Mouse (Mus musculus) midbrain, embryonic 14.5 days (tissue): ENCODE data around the gene Anapc5. TPM values are rescaled to one million over a fixed set of nuclear protein-coding genes. Genes with fewer than 3 reads are reported as not detected.

ENCODE experiments used
- ATAC-seq: fragments of 200-750 bp; cut with Nextera tagmentation; 2 replicates; pipeline ENCODE4 v1.8.0; 2017; ENCODE audit warnings: moderate number of reproducible peaks, moderate library complexity; ENCODE audit not compliant: low FRiP score, low TSS enrichment
- DNase-seq: peaks from one replicate; pipeline ENCODE4 v3.0.0-alpha.2; 2015
- H3K27ac ChIP-seq: fragments of 300-500 bp; sonication (generic); replicated peaks from 2 replicates; pipeline ENCODE4 v1.5.1; 2014; ENCODE audit warnings: mild to moderate bottlenecking, low read depth, low read length, moderate library complexity
- H3K27me3 ChIP-seq: fragments of 300-500 bp; sonication (generic); 2 replicates; pipeline ENCODE4 v1.6.1; 2014; ENCODE audit warnings: low read length, control low read depth, mixed read lengths; ENCODE audit not compliant: control insufficient read depth, insufficient read depth
- H3K36me3 ChIP-seq: fragments of 300-500 bp; sonication (generic); 2 replicates; pipeline ENCODE4 v1.6.1; 2014; ENCODE audit warnings: low read length, control low read depth; ENCODE audit not compliant: control insufficient read depth, insufficient read depth
- H3K4me1 ChIP-seq: fragments of 300-500 bp; sonication (generic); 2 replicates; pipeline ENCODE4 v1.6.1; 2014; ENCODE audit warnings: mild to moderate bottlenecking, antibody characterized with exemption, low read length, control low read depth; ENCODE audit not compliant: control insufficient read depth, insufficient read depth
- H3K4me2 ChIP-seq: fragments of 300-500 bp; sonication (generic); 2 replicates; pipeline ENCODE4 v1.6.1; 2014; ENCODE audit warnings: mild to moderate bottlenecking, low read length, moderate library complexity
- H3K4me3 ChIP-seq: fragments of 300-500 bp; sonication (generic); replicated peaks from 2 replicates; pipeline ENCODE4 v1.5.1; 2014; ENCODE audit warnings: low read depth, low read length
- H3K9ac ChIP-seq: fragments of 300-500 bp; sonication (generic); replicated peaks from 2 replicates; pipeline ENCODE4 v1.6.1; 2014; ENCODE audit warnings: mild to moderate bottlenecking, low read length, moderate library complexity
- H3K9me3 ChIP-seq: fragments of 300-500 bp; sonication (generic); 2 replicates; pipeline ENCODE4 v1.6.1; 2016; ENCODE audit warnings: low read length, control low read depth, mixed read lengths; ENCODE audit not compliant: control insufficient read depth
- WGBS: fragments of 180-500 bp; shearing (Covaris S2); extraction: QIAGEN DNeasy Blood & Tissue Kit; methylation state at CpG from one replicate; pipeline ENCODE4 v1.1.7; 2014; 5-methylcytosine and 5-hydroxymethylcytosine counted together
- polyA plus RNA-seq: library from polyadenylated mRNA; unstranded; fragments of >200 nt; fragmentation: Nextera tagmentation; extraction: Ambion mirVana; gene quantifications from 2 replicates; pipeline ENCODE4 v1.2.1, GENCODE M21; 2014

The Anapc5 gene
- polyA plus RNA-seq, 1 experiment from 2014 or later = 535 TPM

GRCm38 (mm10) chr5:122805503-122805902, 15.6 kb downstream of the Anapc5 start:
- no peaks in the 10 kb centered on the region for H3K4me1 ChIP-seq
- DNase-seq = no peak
- H3K9ac ChIP-seq = no peak overlapping the region
- no peaks in the 10 kb centered on the region for H3K27me3 ChIP-seq
- WGBS = 75% methylated on average over 3 of the region's 3 CpGs
- no peak overlapping the region for H3K4me2 ChIP-seq
- no peaks in the 10 kb centered on the region for H3K9me3 ChIP-seq
- ATAC-seq = no peak
- peaks cover 96% of the 10 kb centered on the region for H3K36me3 ChIP-seq
- H3K4me3 ChIP-seq = no peak overlapping the region
- H3K27ac ChIP-seq = no peak overlapping the region

- peaks cover 99% of the 10 kb centered on the region for H3K36me3 ChIP-seq
- H3K27ac ChIP-seq = no peak overlapping the region
- H3K4me2 ChIP-seq = no peak overlapping the region
- H3K4me3 ChIP-seq = no peak overlapping the region
- no peak overlapping the region for H3K9ac ChIP-seq
- WGBS = 91% methylated on average over 9 of the region's 9 CpGs
- H3K9me3 ChIP-seq = no peaks in the 10 kb centered on the region
- DNase-seq (no peak), ATAC-seq (no peak)
- H3K4me1 ChIP-seq = no peaks in the 10 kb centered on the region
- H3K27me3 ChIP-seq = no peaks in the 10 kb centered on the region
Observed at GRCm38 (mm10) chr5:122802706-122803105, 18.4 kb downstream of the Anapc5 start.

GRCm38 (mm10) chr5:122801684-122802083, 19.5 kb downstream of the Anapc5 start:
- Histone ChIP-seq H3K9ac (no peak overlapping the region), H3K4me1 (no peaks in the 10 kb centered on the region), H3K9me3 (no peaks in the 10 kb centered on the region), H3K27me3 (no peaks in the 10 kb centered on the region), H3K4me2 (no peak overlapping the region), H3K27ac (no peak overlapping the region), H3K36me3 (peaks cover 96% of the 10 kb centered on the region), H3K4me3 (no peak overlapping the region)
- no peak for DNase-seq
- WGBS = 97% methylated on average over 8 of the region's 8 CpGs
- ATAC-seq = no peak

GRCm38 (mm10) chr5:122800345-122801010, 20.7 kb downstream of the Anapc5 start:
- H3K36me3 ChIP-seq = peaks cover 93% of the 10 kb centered on the region
- DNase-seq = no peak
- H3K4me1 ChIP-seq = no peaks in the 10 kb centered on the region
- no peak overlapping the region for H3K4me3 ChIP-seq
- H3K27me3 ChIP-seq = no peaks in the 10 kb centered on the region
- H3K27ac ChIP-seq = no peak overlapping the region
- no peak overlapping the region for H3K4me2 ChIP-seq
- no peak for ATAC-seq
- no peaks in the 10 kb centered on the region for H3K9me3 ChIP-seq
- no peak overlapping the region for H3K9ac ChIP-seq
- WGBS = 84% methylated on average over 13 of the region's 13 CpGs

- 83% methylated on average over 17 of the region's 17 CpGs for WGBS
- no peaks in the 10 kb centered on the region for H3K27me3 ChIP-seq
- H3K9ac ChIP-seq = no peak overlapping the region
- DNase-seq (no peak), ATAC-seq (no peak)
- no peak overlapping the region for H3K4me2 ChIP-seq
- no peaks in the 10 kb centered on the region for H3K4me1 ChIP-seq
- H3K27ac ChIP-seq = no peak overlapping the region
- no peak overlapping the region for H3K4me3 ChIP-seq
- peaks cover 92% of the 10 kb centered on the region for H3K36me3 ChIP-seq
- no peaks in the 10 kb centered on the region for H3K9me3 ChIP-seq
Observed at GRCm38 (mm10) chr5:122799379-122800344, 21.5 kb downstream of the Anapc5 start.

- no peak overlapping the region for H3K4me2 ChIP-seq
- no peaks in the 10 kb centered on the region for H3K27me3 ChIP-seq
- 70% methylated on average over 17 of the region's 17 CpGs for WGBS
- no peaks in the 10 kb centered on the region for H3K4me1 ChIP-seq
- H3K9ac ChIP-seq = no peak overlapping the region
- no peak overlapping the region for H3K4me3 ChIP-seq
- no peaks in the 10 kb centered on the region for H3K9me3 ChIP-seq
- ATAC-seq (no peak), DNase-seq (peak; percentile 85)
- peaks cover 91% of the 10 kb centered on the region for H3K36me3 ChIP-seq
- peak overlapping the region; percentile 28 for H3K27ac ChIP-seq
Observed at GRCm38 (mm10) chr5:122798557-122799378, 22.4 kb downstream of the Anapc5 start.

GRCm38 (mm10) chr5:122797866-122798265, 23.3 kb downstream of the Anapc5 start:
- Histone ChIP-seq H3K4me2 (no peak overlapping the region), H3K9me3 (no peaks in the 10 kb centered on the region), H3K27me3 (no peaks in the 10 kb centered on the region), H3K9ac (no peak overlapping the region), H3K36me3 (peaks cover 91% of the 10 kb centered on the region), H3K4me3 (no peak overlapping the region), H3K27ac (no peak overlapping the region), H3K4me1 (no peaks in the 10 kb centered on the region)
- no peak for ATAC-seq
- 93% methylated on average over 3 of the region's 3 CpGs for WGBS
- no peak for DNase-seq

GRCm38 (mm10) chr5:122788696-122789095, 32.4 kb downstream of the Anapc5 start:
- H3K27ac ChIP-seq = no peak overlapping the region
- ATAC-seq (no peak), DNase-seq (no peak)
- no peaks in the 10 kb centered on the region for H3K4me1 ChIP-seq
- WGBS = 96% methylated on average over 2 of the region's 2 CpGs
- H3K4me3 ChIP-seq = no peak overlapping the region
- no peaks in the 10 kb centered on the region for H3K27me3 ChIP-seq
- H3K9me3 ChIP-seq = no peaks in the 10 kb centered on the region
- no peak overlapping the region for H3K4me2 ChIP-seq
- peaks cover 77% of the 10 kb centered on the region for H3K36me3 ChIP-seq
- no peak overlapping the region for H3K9ac ChIP-seq
